Mouse (Mus musculus) brain, embryonic 14.5 days (tissue): Measurements from ENCODE around the gene Slc38a6.

Experiments used
- CTCF ChIP-seq: fragments of 200-500 bp; IDR thresholded peaks from 2 replicates; pipeline ENCODE4 v1.5.1; 2012; ENCODE audit warnings: inconsistent platforms, mild to moderate bottlenecking, moderate library complexity, borderline replicate concordance; ENCODE audit not compliant: insufficient read depth, insufficient read length; ENCODE audit errors: extremely low read depth
- POLR2A ChIP-seq: fragments of 200-500 bp; IDR thresholded peaks from 2 replicates; pipeline ENCODE4 v1.6.1; 2012; ENCODE audit warnings: mild to moderate bottlenecking, inconsistent platforms, borderline replicate concordance; ENCODE audit not compliant: poor library complexity, insufficient read depth, insufficient read length, severe bottlenecking; ENCODE audit errors: extremely low read depth

DNA sequence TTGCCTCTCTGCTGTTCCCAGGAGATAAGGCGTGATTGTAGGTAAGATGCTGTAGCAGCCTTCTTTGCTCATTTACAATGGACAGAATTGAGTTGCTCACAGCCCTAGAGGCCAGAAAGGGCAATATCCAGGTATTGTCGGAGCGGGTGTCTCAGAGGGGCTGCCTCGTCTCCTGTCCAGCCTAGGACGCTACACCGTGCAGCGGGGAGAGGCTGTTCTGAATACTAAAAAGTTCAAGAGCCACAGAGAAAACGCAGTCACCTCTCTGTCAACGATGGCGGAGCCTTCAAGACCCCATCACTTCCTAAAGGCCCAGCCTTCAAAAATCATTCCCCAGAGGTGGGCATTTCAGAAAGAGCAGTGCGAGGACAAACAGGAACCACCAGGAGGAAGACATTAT, 74.6 kb downstream of the Slc38a6 start:
- no peak for TF ChIP-seq CTCF
- no peak for TF ChIP-seq POLR2A
